Mouse (Mus musculus) lung, adult 2 months (tissue): ENCODE measurements around the gene Fam189a1. TPM values are rescaled to one million over a fixed set of nuclear protein-coding genes. Genes with fewer than 3 reads are reported as not detected.

Experiments
- DNase-seq: peaks from one replicate; pipeline ENCODE4 v3.0.0; 2022
- H3K4me1 ChIP-seq: fragments of 200-500 bp; 2 replicates; pipeline ENCODE4 v1.6.1; 2011; ENCODE audit warnings: low read length; ENCODE audit not compliant: control insufficient read depth, insufficient read depth
- H3K4me3 ChIP-seq: fragments of 200-500 bp; replicated peaks from 2 replicates; pipeline ENCODE3; 2011; ENCODE audit warnings: low read depth, mild to moderate bottlenecking, control low read depth, low read length; ENCODE audit errors: extremely low read depth
- CTCF ChIP-seq: fragments of 200-500 bp; IDR thresholded peaks from 2 replicates; pipeline ENCODE4 v1.5.1; 2011; ENCODE audit warnings: mild to moderate bottlenecking, low read length, control low read depth; ENCODE audit not compliant: insufficient read depth
- POLR2A ChIP-seq: fragments of 200-500 bp; IDR thresholded peaks from 2 replicates; pipeline ENCODE4 v1.6.1; 2011; ENCODE audit warnings: low read depth, mild to moderate bottlenecking, control low read depth, low read length, borderline replicate concordance; ENCODE audit errors: extremely low read depth
- WGBS: fragments of 180-500 bp; shearing (Covaris S2); methylation state at CpG from one replicate; pipeline ENCODE4 v1.1.7; 2018; 5-methylcytosine and 5-hydroxymethylcytosine counted together
- polyA plus RNA-seq: library from polyadenylated mRNA; depleted of rRNA; stranded (reverse); fragments of >200 nt; gene quantifications from 2 replicates; pipeline ENCODE4 v1.2.3, GENCODE M21; 2012

Fam189a1 gene
- polyA plus RNA-seq, 1 experiment = 2.8 TPM

DNA sequence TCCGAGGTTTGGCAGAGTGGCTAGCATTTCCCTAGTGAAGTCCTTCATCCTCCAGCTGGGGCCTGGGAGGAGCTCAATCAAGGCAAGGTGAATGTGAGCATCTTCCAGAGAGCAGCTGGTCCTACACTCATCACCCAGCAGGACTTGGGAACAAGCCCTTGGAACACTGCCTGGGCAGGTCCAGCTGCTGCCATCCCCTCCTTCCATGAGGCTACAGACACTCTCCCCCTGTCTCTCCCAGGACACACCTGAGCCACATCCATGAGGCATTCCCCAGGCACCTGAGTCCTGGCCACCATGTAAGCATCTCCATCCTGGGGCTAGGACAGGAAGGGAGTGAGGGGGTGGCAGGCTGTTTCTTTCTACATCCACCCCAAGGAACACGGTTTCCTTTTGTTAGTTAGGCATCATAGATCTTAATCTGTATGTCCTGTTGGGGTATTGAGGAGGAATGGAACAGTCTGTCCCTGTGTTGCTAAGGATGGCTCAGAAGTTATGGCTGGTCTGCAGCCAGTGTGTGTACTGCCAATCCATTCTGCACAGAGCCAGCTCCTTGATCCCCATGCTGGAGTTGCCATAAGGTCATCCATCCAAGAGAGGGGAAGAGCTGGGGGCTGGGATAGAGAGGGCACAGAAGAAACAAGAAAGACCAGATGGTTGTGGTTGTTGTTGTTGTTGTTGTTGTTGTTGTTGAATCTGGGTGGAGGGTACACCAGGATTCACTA, 174.7 kb downstream of the Fam189a1 start:
- Histone ChIP-seq H3K4me3 (no peak overlapping the region), H3K4me1 (no peaks in the 10 kb centered on the region)
- WGBS = 39% methylated on average over 2 of the region's 2 CpGs
- DNase-seq = no peak
- no peak for TF ChIP-seq POLR2A
- TF ChIP-seq CTCF = no peak

DNA sequence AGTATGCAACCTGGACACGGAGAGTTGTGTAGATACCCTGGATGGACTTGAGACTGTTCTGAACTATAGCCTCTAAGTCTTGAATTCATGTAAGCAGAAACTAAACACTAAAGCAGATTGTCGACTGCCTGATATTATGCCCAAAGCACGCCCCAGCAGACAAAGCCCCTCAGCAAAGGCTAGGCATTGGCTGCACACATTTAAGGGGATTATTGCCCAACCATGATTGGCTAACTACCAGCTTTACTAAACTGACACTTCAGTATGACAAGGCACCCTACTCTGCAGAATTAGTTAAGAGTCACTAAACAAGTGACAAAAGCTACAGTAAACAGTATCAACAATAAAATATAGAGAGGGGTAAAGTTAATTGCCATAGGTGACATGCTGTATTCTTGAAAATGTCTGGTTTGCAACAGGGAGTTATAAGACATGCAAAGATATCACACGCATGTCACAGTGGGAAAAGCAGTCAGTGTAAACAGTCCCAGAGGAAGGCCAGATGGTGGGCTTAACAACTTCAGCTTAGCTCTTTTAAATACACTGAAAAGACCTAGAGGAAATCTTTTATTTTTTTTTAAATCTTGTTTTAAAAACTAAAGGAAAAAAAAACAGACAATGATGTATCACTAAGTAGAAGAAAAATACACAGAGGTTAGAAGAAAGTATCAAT, 182.6 kb downstream of the Fam189a1 start:
- DNase-seq = no peak
- Histone ChIP-seq H3K4me1 (no peaks in the 10 kb centered on the region), H3K4me3 (no peak overlapping the region)
- TF ChIP-seq POLR2A (no peak), CTCF (no peak)
- 72% methylated on average over 4 of the region's 4 CpGs for WGBS

DNA sequence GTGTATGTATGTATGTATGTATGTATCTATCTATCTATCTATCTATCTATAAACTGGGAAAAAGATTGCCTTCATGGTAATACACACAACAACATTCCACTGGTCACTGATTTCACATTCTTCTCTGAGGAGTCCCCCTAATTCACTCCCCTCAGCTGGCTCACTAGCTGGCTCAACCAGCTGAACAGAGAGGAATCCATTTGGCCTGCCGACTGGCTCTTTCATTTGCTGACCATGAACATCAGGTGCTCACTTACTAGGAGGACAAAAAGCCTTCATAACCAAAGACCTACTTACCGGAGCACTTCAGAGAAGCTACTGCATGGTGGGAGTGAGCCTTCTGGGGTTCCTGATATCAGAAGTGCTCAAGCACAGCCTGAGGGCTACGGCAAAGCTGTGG, 194.2 kb downstream of the Fam189a1 start:
- no peak for DNase-seq
- WGBS = 77% methylated on average over 3 of the region's 3 CpGs
- Histone ChIP-seq H3K4me3 (no peak overlapping the region), H3K4me1 (no peaks in the 10 kb centered on the region)
- TF ChIP-seq CTCF (no peak), POLR2A (no peak)

DNA sequence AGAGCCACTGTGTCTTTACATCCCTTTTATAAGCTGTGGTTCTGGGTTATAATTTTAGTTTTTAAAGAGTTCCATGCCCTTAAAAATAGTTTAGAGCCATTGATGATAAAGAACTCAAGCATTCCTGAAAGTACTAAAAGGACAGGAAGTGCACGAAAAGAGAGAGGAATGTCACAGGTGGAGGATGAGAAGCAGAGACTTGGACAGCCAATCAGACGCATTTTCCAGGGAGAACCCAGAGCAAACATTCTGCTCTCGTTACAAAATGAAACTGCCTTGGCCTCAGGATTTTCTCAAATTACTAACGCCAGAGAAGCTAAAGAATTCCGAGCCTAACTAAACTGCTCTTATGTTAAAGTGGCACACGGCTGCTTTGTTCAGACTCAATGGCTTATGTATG, 197.3 kb downstream of the Fam189a1 start:
- no peak for TF ChIP-seq POLR2A
- no peak for TF ChIP-seq CTCF
- H3K4me3 ChIP-seq = no peak overlapping the region
- WGBS = 44% methylated on average over 6 of the region's 6 CpGs
- DNase-seq = no peak
- H3K4me1 ChIP-seq = no peaks in the 10 kb centered on the region

DNA sequence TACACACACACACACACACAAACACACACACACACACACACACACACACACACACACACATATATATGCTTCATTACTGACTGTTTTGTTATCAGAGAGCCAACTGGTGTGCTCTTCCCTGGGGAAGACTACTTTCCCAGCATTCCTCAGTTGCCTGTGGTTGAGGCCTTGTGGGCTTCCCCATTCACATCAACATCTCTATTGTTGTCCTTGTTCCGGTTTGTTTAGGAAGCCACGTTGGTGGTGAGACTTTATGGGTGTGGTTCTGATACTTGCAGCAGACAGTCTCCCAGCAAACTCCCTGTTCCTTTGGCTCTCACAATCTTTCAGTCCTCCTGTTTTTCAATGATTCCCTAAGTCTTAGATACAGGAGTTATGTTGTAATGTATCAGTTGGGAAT, 204.2 kb downstream of the Fam189a1 start:
- WGBS = 29% methylated on average over 2 of the region's 2 CpGs
- Histone ChIP-seq H3K4me3 (no peak overlapping the region), H3K4me1 (no peaks in the 10 kb centered on the region)
- no peak for DNase-seq
- TF ChIP-seq POLR2A (no peak), CTCF (no peak)

DNA sequence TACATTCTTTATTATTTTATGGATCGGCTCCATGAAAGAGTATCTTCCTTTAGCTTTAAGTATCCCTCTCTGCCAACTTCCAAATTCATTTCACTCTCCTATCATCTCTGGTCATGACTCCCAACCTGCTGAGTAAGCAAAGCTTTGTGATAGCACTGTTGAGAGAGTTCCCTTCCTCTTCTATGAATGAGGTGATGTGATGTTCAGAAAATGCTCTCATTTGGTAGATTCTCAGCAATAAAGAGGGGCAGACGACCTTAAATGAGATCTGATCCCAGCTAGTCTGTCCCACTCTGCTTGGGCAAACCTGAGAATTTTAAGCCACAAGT, 205.6 kb downstream of the Fam189a1 start:
- TF ChIP-seq CTCF (no peak), POLR2A (no peak)
- no peak for DNase-seq
- no peaks in the 10 kb centered on the region for H3K4me1 ChIP-seq
- 49% methylated on average over 2 of the region's 2 CpGs for WGBS
- H3K4me3 ChIP-seq = no peak overlapping the region

DNA sequence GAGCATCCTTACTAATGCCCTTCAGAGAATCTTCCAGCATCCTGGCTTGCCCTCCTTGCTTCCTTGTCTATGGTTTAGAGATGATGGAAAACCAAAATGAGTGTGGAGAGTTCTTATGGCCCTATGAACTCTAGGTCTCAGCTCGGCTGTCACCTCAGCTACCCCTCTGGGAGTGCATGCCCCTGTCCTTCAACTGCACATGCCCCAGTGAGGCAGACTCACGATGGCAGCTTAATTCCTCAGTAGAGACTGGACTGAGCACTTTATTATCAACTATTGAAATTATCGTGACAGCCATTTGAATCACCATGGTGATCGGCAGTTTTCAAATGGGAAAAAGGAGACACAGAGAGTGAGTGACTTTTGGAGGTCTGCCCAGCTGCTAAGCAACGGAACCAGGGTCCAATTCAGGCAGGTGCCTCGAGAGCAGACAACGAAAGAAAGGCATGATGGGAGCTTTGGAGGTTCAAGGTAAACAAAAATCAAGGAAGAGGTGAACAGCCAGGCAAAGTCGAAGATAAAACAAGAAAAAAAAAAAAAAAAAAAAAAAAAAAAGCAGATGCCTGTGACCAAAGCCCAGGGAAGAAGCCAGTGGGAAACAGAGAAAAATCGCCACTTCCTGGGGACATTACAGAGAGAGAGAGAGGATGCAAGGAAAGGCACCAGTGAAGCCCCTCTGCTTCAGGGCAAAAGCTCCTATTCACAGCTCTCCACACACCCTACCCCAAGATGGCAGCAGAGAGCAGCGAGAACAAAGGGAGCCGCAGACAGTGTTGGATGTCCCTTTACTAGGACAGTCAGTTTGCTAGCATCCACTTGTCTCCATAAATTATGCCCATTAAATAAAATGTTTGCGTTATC, 206.2 kb downstream of the Fam189a1 start:
- no peak overlapping the region for H3K4me3 ChIP-seq
- H3K4me1 ChIP-seq = no peaks in the 10 kb centered on the region
- TF ChIP-seq POLR2A (no peak), CTCF (peak; percentile 69)
- peak; percentile 33 for DNase-seq
- WGBS = 35% methylated on average over 12 of the region's 12 CpGs

DNA sequence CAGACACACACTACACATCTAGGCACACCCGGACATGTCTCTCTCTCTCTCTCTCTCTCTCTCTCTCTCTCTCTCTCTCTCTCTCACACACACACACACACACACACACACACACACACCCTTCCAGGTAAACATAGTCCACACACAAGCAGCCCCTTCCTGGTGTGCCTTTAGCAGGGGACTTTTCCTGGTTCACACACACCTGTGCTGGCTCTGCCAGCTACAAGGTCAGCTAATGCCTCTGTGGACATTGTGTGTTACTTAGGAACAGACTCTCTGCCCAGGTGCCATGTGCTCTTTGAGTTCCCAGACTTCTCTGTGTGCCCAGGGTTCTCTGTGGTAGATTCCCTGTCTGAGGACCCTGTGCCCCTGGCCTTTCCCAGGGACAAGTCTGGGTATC, 206.9 kb downstream of the Fam189a1 start:
- 36% methylated on average over 1 of the region's 1 CpGs for WGBS
- DNase-seq = no peak
- TF ChIP-seq CTCF = no peak
- no peak for TF ChIP-seq POLR2A
- Histone ChIP-seq H3K4me1 (no peaks in the 10 kb centered on the region), H3K4me3 (no peak overlapping the region)

DNA sequence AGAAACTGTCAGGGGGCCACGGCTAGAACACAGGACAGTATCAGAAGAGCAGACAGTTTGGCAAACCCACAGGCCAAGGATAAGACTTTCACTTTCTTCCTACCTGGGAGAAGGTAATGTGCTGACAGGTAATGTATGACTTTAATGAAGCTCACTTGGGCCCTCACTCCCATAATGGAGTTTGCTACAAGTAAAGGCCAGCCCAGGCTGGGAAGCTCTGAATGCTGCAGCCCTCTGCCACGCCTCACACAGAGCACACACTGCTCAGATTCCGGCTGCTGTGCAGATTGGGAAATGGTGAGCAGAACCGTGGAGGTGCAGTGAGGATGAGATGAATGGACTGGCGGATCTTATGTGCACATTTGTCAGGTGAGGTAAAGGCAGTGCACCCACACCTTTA, 211.7 kb downstream of the Fam189a1 start:
- no peak for DNase-seq
- TF ChIP-seq POLR2A = no peak
- no peak for TF ChIP-seq CTCF
- H3K4me3 ChIP-seq = no peak overlapping the region
- 72% methylated on average over 5 of the region's 5 CpGs for WGBS
- H3K4me1 ChIP-seq = no peaks in the 10 kb centered on the region
